Mouse (Mus musculus) cerebellum, adult 8-10 months (tissue): ENCODE results near the gene Amotl2.

ENCODE experiments used
- DNase-seq: peaks from one replicate; pipeline ENCODE4 v3.0.0; 2022

Amotl2 gene

GRCm38 (mm10) chr9:102716481-102717163 is at the start of gene Amotl2:
TSS of gene Amotl2 (plus strand) at chr9:102716672.
- no peak for DNase-seq

GRCm38 (mm10) chr9:102668115-102668514 is 48.4 kb upstream of the Amotl2 start:
- no peak for DNase-seq

- no peak for DNase-seq
Measured at GRCm38 (mm10) chr9:102668906-102669305, 47.6 kb upstream of the Amotl2 start.

GRCm38 (mm10) chr9:102673381-102673780 is 43.1 kb upstream of the Amotl2 start:
- no peak for DNase-seq

- no peak for DNase-seq
Measured at GRCm38 (mm10) chr9:102675922-102676321, 40.5 kb upstream of the Amotl2 start.

- no peak for DNase-seq
Measured at GRCm38 (mm10) chr9:102681470-102681869, 35.0 kb upstream of the Amotl2 start.

GRCm38 (mm10) chr9:102687943-102688342 is 28.5 kb upstream of the Amotl2 start:
- DNase-seq, result no peak

GRCm38 (mm10) chr9:102689406-102689939 is 27.0 kb upstream of the Amotl2 start:
- DNase-seq, result no peak

GRCm38 (mm10) chr9:102689940-102690642 is 26.4 kb upstream of the Amotl2 start:
- DNase-seq, result peak; percentile 79

GRCm38 (mm10) chr9:102690891-102691290 is 25.6 kb upstream of the Amotl2 start:
- DNase-seq, result no peak

- DNase-seq, result no peak
Measured at GRCm38 (mm10) chr9:102692564-102693475, 23.7 kb upstream of the Amotl2 start.

- DNase-seq, result no peak
Measured at GRCm38 (mm10) chr9:102701042-102701441, 15.4 kb upstream of the Amotl2 start.

- no peak for DNase-seq
Measured at GRCm38 (mm10) chr9:102709504-102710135, 6.9 kb upstream of the Amotl2 start.

- no peak for DNase-seq
Measured at GRCm38 (mm10) chr9:102710520-102710919, 6.0 kb upstream of the Amotl2 start.

- DNase-seq, result no peak
Measured at GRCm38 (mm10) chr9:102713797-102714196, 2.7 kb upstream of the Amotl2 start.

GRCm38 (mm10) chr9:102714893-102715505 is 1.5 kb upstream of the Amotl2 start:
- no peak for DNase-seq

- DNase-seq, result no peak
Measured at GRCm38 (mm10) chr9:102715506-102715900, 969 bp upstream of the Amotl2 start.

- peak; percentile 81 for DNase-seq
Measured at GRCm38 (mm10) chr9:102717164-102717885, 853 bp downstream of the Amotl2 start.

GRCm38 (mm10) chr9:102717886-102718643 is 1.6 kb downstream of the Amotl2 start:
- peak; percentile 76 for DNase-seq

- no peak for DNase-seq
Measured at GRCm38 (mm10) chr9:102718676-102719075, 2.2 kb downstream of the Amotl2 start.

- DNase-seq, result no peak
Measured at GRCm38 (mm10) chr9:102719085-102719484, 2.6 kb downstream of the Amotl2 start.
